Mouse (Mus musculus) lung, postnatal 0 days (tissue): Measurements from ENCODE around the gene Pum2. TPM values are rescaled to one million over a fixed set of nuclear protein-coding genes. Genes with fewer than 3 reads are reported as not detected.

Experiments
- ATAC-seq: fragments of 200-750 bp; cut with Nextera tagmentation; 2 replicates; pipeline ENCODE4 v1.8.0; 2017; ENCODE audit warnings: moderate library complexity
- DNase-seq: peaks from one replicate; pipeline ENCODE4 v3.0.0-alpha.2; 2016; ENCODE audit warnings: low spot score
- H3K27ac ChIP-seq: fragments of 300-500 bp; sonication (generic); 2 replicates; pipeline ENCODE4 v1.5.1; 2014; ENCODE audit warnings: antibody characterized with exemption, mild to moderate bottlenecking, low read length, mixed read lengths
- H3K27me3 ChIP-seq: fragments of 300-500 bp; sonication (generic); replicated peaks from 2 replicates; pipeline ENCODE4 v1.6.1; 2014; ENCODE audit warnings: low read length, mixed read lengths; ENCODE audit not compliant: insufficient read depth
- H3K36me3 ChIP-seq: fragments of 300-500 bp; sonication (generic); 2 replicates; pipeline ENCODE4 v1.6.1; 2014; ENCODE audit warnings: low read length, mixed read lengths; ENCODE audit not compliant: insufficient read depth
- H3K4me1 ChIP-seq: fragments of 300-500 bp; sonication (generic); 2 replicates; pipeline ENCODE4 v1.6.1; 2014; ENCODE audit warnings: antibody characterized with exemption, low read depth, low read length, mixed read lengths; ENCODE audit not compliant: insufficient read depth
- H3K4me2 ChIP-seq: fragments of 300-500 bp; sonication (generic); replicated peaks from 2 replicates; pipeline ENCODE4 v1.6.1; 2014; ENCODE audit warnings: low read depth, mild to moderate bottlenecking, low read length, moderate library complexity, mixed read lengths
- H3K4me3 ChIP-seq: fragments of 300-500 bp; sonication (generic); 2 replicates; pipeline ENCODE4 v1.5.1; 2014; ENCODE audit warnings: low read depth, low read length
- H3K9ac ChIP-seq: fragments of 300-500 bp; sonication (generic); replicated peaks from 2 replicates; pipeline ENCODE4 v1.6.1; 2014; ENCODE audit warnings: low read depth, mild to moderate bottlenecking
- H3K9me3 ChIP-seq: fragments of 300-500 bp; sonication (generic); 2 replicates; pipeline ENCODE4 v1.6.1; 2016; ENCODE audit warnings: low read length, mixed read lengths
- CTCF ChIP-seq: IDR thresholded peaks from 2 replicates; pipeline ENCODE4 v1.5.1; 2016; ENCODE audit warnings: antibody characterized with exemption, mild to moderate bottlenecking
- EP300 ChIP-seq: IDR thresholded peaks from 2 replicates; pipeline ENCODE4 v1.6.1; 2016; ENCODE audit warnings: antibody characterized with exemption, mild to moderate bottlenecking, control low read depth
- WGBS: fragments of 180-500 bp; shearing (Covaris S2); extraction: QIAGEN DNeasy Blood & Tissue Kit; methylation state at CpG from one replicate; pipeline ENCODE4 v1.1.7; 2014; 5-methylcytosine and 5-hydroxymethylcytosine counted together
- polyA plus RNA-seq: library from polyadenylated mRNA; unstranded; fragments of >200 nt; fragmentation: Nextera tagmentation; extraction: Ambion mirVana; gene quantifications from 2 replicates; pipeline ENCODE4 v1.2.1, GENCODE M21; 2015

Pum2 gene
- polyA plus RNA-seq, 1 experiment from 2014 or later, result 26.9 TPM

DNA sequence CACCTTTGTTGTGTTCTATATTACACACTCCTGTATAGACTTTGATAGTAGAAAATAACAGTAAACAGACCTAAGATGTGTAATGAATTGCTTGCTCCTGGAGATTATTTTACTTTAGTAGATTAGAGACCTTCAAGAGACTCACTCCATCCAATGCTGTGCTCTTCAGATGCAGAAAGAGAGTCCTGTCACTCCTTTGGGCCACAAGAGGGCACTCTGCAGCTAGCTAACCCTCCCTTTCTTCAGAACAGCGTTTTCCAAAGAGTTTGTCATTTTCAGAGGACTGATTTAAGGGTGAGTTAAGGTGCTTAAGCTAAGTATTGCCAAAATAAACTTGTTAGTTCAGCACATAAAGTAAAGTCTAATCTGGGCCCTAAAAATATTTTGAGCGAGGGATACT, 25.0 kb downstream of the Pum2 start:
- no peaks in the 10 kb centered on the region for H3K27me3 ChIP-seq
- peak; percentile 80 for DNase-seq
- no peaks in the 10 kb centered on the region for H3K36me3 ChIP-seq
- ATAC-seq, result peak; percentile 38; the same call in 1 of the 2 replicates
- no peak for TF ChIP-seq EP300
- TF ChIP-seq CTCF, result peak; percentile 87
- no peak overlapping the region for H3K9ac ChIP-seq
- H3K4me2 ChIP-seq, result no peak overlapping the region
- no peak overlapping the region for H3K4me3 ChIP-seq
- H3K27ac ChIP-seq, result no peak overlapping the region
- no peaks in the 10 kb centered on the region for H3K4me1 ChIP-seq
- WGBS, result 56% methylated on average over 2 of the region's 2 CpGs
- no peaks in the 10 kb centered on the region for H3K9me3 ChIP-seq

- Histone ChIP-seq H3K4me1 (no peaks in the 10 kb centered on the region), H3K27ac (no peak overlapping the region), H3K9me3 (no peaks in the 10 kb centered on the region), H3K4me3 (no peak overlapping the region), H3K27me3 (no peaks in the 10 kb centered on the region), H3K4me2 (no peak overlapping the region), H3K36me3 (peaks cover 10% of the 10 kb centered on the region; the same call in 1 of the 2 replicates), H3K9ac (no peak overlapping the region)
- WGBS, result 42% methylated on average over 1 of the region's 1 CpGs
- ATAC-seq (no peak), DNase-seq (no peak)
- TF ChIP-seq EP300, result no peak
- TF ChIP-seq CTCF, result no peak
These were observed 30.1 kb downstream of the Pum2 start for GRCm38 (mm10) chr12:8703988-8704387.

DNA sequence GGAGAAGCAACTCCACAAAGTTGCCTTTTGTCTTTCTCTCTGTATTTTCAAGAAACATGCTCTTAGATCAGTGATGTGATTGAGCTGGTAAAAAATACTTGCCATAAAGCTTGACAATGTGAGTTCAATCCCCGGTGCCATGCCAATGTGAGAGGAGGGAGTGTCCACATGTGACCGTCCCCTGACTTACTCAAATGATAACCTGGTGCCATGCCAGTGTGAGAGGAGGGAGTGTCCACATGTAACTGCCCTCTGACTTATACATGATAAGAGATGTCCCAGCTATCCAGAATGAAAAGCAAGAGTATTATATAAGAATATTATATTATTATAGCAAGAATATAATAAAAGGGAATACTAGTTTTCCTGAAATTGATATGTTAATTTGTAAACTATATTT, 34.9 kb downstream of the Pum2 start:
- Histone ChIP-seq H3K9me3 (no peaks in the 10 kb centered on the region), H3K36me3 (peaks cover 10% of the 10 kb centered on the region; the same call in 1 of the 2 replicates), H3K27me3 (no peaks in the 10 kb centered on the region), H3K4me2 (no peak overlapping the region), H3K27ac (no peak overlapping the region), H3K4me1 (no peaks in the 10 kb centered on the region), H3K4me3 (no peak overlapping the region), H3K9ac (no peak overlapping the region)
- TF ChIP-seq CTCF (no peak), EP300 (no peak)
- DNase-seq (no peak), ATAC-seq (no peak)
- WGBS, result 72% methylated on average over 2 of the region's 2 CpGs

GRCm38 (mm10) chr12:8712665-8713064, 38.7 kb downstream of the Pum2 start:
- H3K36me3 ChIP-seq, result peaks cover 3% of the 10 kb centered on the region; the same call in 1 of the 2 replicates
- no peak overlapping the region for H3K9ac ChIP-seq
- no peaks in the 10 kb centered on the region for H3K4me1 ChIP-seq
- no peak overlapping the region for H3K27ac ChIP-seq
- no peaks in the 10 kb centered on the region for H3K9me3 ChIP-seq
- H3K27me3 ChIP-seq, result no peaks in the 10 kb centered on the region
- DNase-seq (no peak), ATAC-seq (no peak)
- 66% methylated on average over 2 of the region's 2 CpGs for WGBS
- no peak overlapping the region for H3K4me3 ChIP-seq
- no peak overlapping the region for H3K4me2 ChIP-seq
- TF ChIP-seq CTCF (no peak), EP300 (no peak)

GRCm38 (mm10) chr12:8716093-8716492, 42.2 kb downstream of the Pum2 start:
- Histone ChIP-seq H3K4me2 (no peak overlapping the region), H3K4me1 (no peaks in the 10 kb centered on the region), H3K27ac (no peak overlapping the region), H3K27me3 (no peaks in the 10 kb centered on the region), H3K36me3 (no peaks in the 10 kb centered on the region), H3K9ac (no peak overlapping the region), H3K4me3 (no peak overlapping the region), H3K9me3 (no peaks in the 10 kb centered on the region)
- 81% methylated on average over 1 of the region's 1 CpGs for WGBS
- TF ChIP-seq CTCF (no peak), EP300 (no peak)
- ATAC-seq (peak; percentile 38; the same call in 1 of the 2 replicates), DNase-seq (peak; percentile 15)

DNA sequence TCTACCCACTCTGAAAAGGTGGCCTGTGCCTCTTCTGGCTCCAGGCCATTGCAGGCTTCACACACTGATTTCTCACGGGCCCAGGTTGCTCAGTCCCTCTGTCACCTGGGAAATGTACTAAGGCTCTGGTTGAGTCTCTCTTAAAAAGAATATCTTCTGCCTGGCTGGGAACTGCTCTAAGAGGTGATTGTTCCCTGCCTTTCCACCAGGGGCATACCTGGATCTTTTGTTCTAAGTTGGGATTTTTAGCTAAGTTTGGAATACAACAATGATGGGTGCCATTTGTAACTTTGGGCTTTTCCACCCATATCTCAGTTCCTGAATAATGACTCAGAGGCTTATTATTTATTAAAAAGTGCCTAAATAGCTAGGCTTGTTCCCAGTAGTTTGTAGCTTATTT, 53.0 kb downstream of the Pum2 start:
- Histone ChIP-seq H3K4me3 (no peak overlapping the region), H3K4me2 (no peak overlapping the region), H3K27ac (no peak overlapping the region), H3K27me3 (no peaks in the 10 kb centered on the region), H3K9me3 (no peaks in the 10 kb centered on the region), H3K4me1 (no peaks in the 10 kb centered on the region), H3K9ac (no peak overlapping the region), H3K36me3 (peaks cover 8% of the 10 kb centered on the region; the same call in 1 of the 2 replicates)
- WGBS, result 67% methylated on average over 1 of the region's 1 CpGs
- no peak for ATAC-seq
- peak; percentile 17 for DNase-seq
- peak; percentile 40; the same call in 1 of the 2 replicates for TF ChIP-seq CTCF
- no peak for TF ChIP-seq EP300

GRCm38 (mm10) chr12:8728739-8729138, 54.8 kb downstream of the Pum2 start:
- Histone ChIP-seq H3K4me2 (no peak overlapping the region), H3K9ac (no peak overlapping the region), H3K27ac (no peak overlapping the region), H3K9me3 (no peaks in the 10 kb centered on the region), H3K36me3 (peaks cover 8% of the 10 kb centered on the region; the same call in 1 of the 2 replicates), H3K4me3 (no peak overlapping the region), H3K4me1 (no peaks in the 10 kb centered on the region), H3K27me3 (no peaks in the 10 kb centered on the region)
- no peak for DNase-seq
- WGBS, result 68% methylated on average over 2 of the region's 2 CpGs
- ATAC-seq, result no peak
- no peak for TF ChIP-seq CTCF
- no peak for TF ChIP-seq EP300
